Mouse (Mus musculus): ENCODE data around the gene Olfr1264. TPM values are rescaled to one million over a fixed set of nuclear protein-coding genes. Genes with fewer than 3 reads are reported as not detected.

Gene Olfr1264
- total and polyA plus RNA-seq, 3 experiments, result not detected

DNA sequence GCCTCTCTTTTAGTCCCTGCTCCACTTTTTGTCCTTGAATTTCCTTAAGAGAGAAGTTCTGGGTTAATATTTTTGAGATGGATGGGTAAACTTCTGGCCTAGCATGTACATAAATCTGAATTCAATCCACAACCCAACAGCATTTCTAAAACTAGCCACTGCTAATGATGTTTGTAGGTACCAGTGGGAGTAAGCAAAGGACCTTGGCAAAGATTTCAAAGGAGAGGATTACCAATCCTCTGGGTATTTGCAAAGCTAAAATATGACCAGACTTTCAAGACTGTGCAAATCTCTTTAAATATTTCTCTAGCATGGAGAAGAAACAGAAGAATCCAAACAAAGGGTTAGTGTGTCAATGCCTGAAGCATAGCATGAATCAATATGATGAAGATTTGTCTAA, 25.5 kb downstream of the Olfr1264 start, which contains the start of gene Olfr1262:
TSS of gene Olfr1262 (plus strand) at position 301 of the 400 bp plus-strand sequence.
- Histone ChIP-seq H3K9me3 (replicated peaks; ENCODE audit: insufficient read depth, low read length) (no peaks in the 10 kb centered on the region), H3K27ac (ENCODE audit: control insufficient read depth, low read depth, low read length) (no peak within 1 kb of the TSS), H3K9ac (ENCODE audit: control insufficient read depth, low read depth, low read length, poor library complexity, severe bottlenecking) (no peak within 1 kb of the TSS), H3K79me2 (ENCODE audit: control insufficient read depth, insufficient read depth, low read length, poor library complexity) (no peaks in the 10 kb centered on the region), H3K4me3 (ENCODE audit: control insufficient read depth in 1 of 2, insufficient read depth in 1 of 2, low read depth in 2 of 2, low read length in 2 of 2) (no peak within 1 kb of the TSS), H3K36me3 (ENCODE audit: control insufficient read depth in 1 of 2, insufficient read depth in 2 of 2, low read length in 2 of 2) (no peaks in the 10 kb centered on the region), H3K4me1 (ENCODE audit: control insufficient read depth in 1 of 2, insufficient read depth in 2 of 2, low read length in 2 of 2) (no peaks in the 10 kb centered on the region), H3K27me3 (ENCODE audit: control insufficient read depth in 1 of 2, insufficient read depth in 2 of 2, low read length in 2 of 2) (no peaks in the 10 kb centered on the region)
- no peak for DNase-seq (ENCODE audit: low read depth, low spot score)
- no peak for TF ChIP-seq ZNF384 (IDR thresholded peaks at IDR 0.05; ENCODE audit: low read depth, low read length)
- TF ChIP-seq HCFC1 (IDR thresholded peaks at IDR 0.05; ENCODE audit: low read depth, low read length), result no peak
- TF ChIP-seq NELFE (IDR thresholded peaks at IDR 0.05; ENCODE audit: low read depth, low read length), result no peak
- TF ChIP-seq JUND (IDR thresholded peaks at IDR 0.05; ENCODE audit: low read depth, low read length), result no peak
- no peak for TF ChIP-seq RAD21 (IDR thresholded peaks at IDR 0.05; ENCODE audit: low read depth, low read length)
- TF ChIP-seq RCOR1 (IDR thresholded peaks at IDR 0.05; ENCODE audit: low read depth, low read length), result no peak
- TF ChIP-seq TAL1 (IDR thresholded peaks at IDR 0.05; ENCODE audit: low read length), result no peak
- TF ChIP-seq ETS1 (IDR thresholded peaks at IDR 0.05; ENCODE audit: low read depth, low read length), result no peak
- no peak for TF ChIP-seq NRF1 (IDR thresholded peaks at IDR 0.05; ENCODE audit: insufficient read depth, low read depth, low read length, poor library complexity, severe bottlenecking)
- TF ChIP-seq POLR2AphosphoS5 (IDR thresholded peaks at IDR 0.05; ENCODE audit: borderline replicate concordance, low read depth, low read length), result no peak
- no peak for TF ChIP-seq MYB (IDR thresholded peaks at IDR 0.05; ENCODE audit: low read depth, low read length)
- no peak for TF ChIP-seq ELF1 (IDR thresholded peaks at IDR 0.05; ENCODE audit: low read depth, low read length)
- no peak for TF ChIP-seq GATA1 (IDR thresholded peaks at IDR 0.05; ENCODE audit: low read depth, low read length)
- TF ChIP-seq TCF12 (IDR thresholded peaks at IDR 0.05; ENCODE audit: low read depth, low read length), result no peak

DNA sequence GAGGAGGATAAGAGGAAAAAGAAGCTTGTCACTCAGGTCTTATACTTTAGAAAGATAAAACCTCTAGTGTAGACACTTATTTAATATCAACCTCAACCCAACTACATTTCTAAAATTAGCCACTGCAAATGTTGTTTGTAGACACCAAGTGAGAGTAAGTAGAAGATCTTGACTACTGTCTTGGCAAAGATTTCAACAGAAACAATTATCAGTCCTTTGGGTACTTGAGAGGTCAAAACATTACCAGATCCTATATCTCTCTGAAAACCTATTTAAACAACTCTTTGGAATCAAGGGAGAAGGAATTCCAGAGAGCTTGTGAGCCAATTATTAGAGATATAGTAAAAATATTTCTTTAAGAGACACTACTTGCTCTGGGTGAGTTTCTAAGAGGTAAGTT, 34.5 kb downstream of the Olfr1264 start, which contains the start of gene Olfr1261:
TSS of gene Olfr1261 (plus strand) at position 301 of the 400 bp plus-strand sequence.
- Histone ChIP-seq H3K79me2 (ENCODE audit: control insufficient read depth, insufficient read depth, low read length, poor library complexity) (no peaks in the 10 kb centered on the region), H3K9ac (ENCODE audit: control insufficient read depth, low read depth, low read length, poor library complexity, severe bottlenecking) (no peak within 1 kb of the TSS), H3K4me1 (ENCODE audit: control insufficient read depth in 1 of 2, insufficient read depth in 2 of 2, low read length in 2 of 2) (no peaks in the 10 kb centered on the region), H3K27me3 (ENCODE audit: control insufficient read depth in 1 of 2, insufficient read depth in 2 of 2, low read length in 2 of 2) (no peaks in the 10 kb centered on the region), H3K36me3 (ENCODE audit: control insufficient read depth in 1 of 2, insufficient read depth in 2 of 2, low read length in 2 of 2) (no peaks in the 10 kb centered on the region), H3K9me3 (replicated peaks; ENCODE audit: insufficient read depth, low read length) (no peaks in the 10 kb centered on the region), H3K4me3 (ENCODE audit: control insufficient read depth in 1 of 2, insufficient read depth in 1 of 2, low read depth in 2 of 2, low read length in 2 of 2) (no peak within 1 kb of the TSS), H3K27ac (ENCODE audit: control insufficient read depth, low read depth, low read length) (no peak within 1 kb of the TSS)
- TF ChIP-seq EP300 (IDR thresholded peaks at IDR 0.05; ENCODE audit: low read depth in 1 of 2, low read length in 2 of 2), result no peak
- TF ChIP-seq CTCF (IDR thresholded peaks at IDR 0.05 in 2 of 3, conservative IDR thresholded peaks at IDR 0.05 in 1 of 3; ENCODE audit: control insufficient read depth in 1 of 3, insufficient read depth in 1 of 3, low read depth in 2 of 3, low read length in 3 of 3, poor library complexity in 1 of 3, severe bottlenecking in 1 of 3), result no peak
- no peak for TF ChIP-seq SIN3A (IDR thresholded peaks at IDR 0.05; ENCODE audit: low read length)
- no peak for TF ChIP-seq POLR2AphosphoS2 (IDR thresholded peaks at IDR 0.05; ENCODE audit: low read length)
- TF ChIP-seq POLR2AphosphoS5 (IDR thresholded peaks at IDR 0.05; ENCODE audit: borderline replicate concordance, low read depth, low read length), result no peak
- TF ChIP-seq TCF12 (IDR thresholded peaks at IDR 0.05; ENCODE audit: low read depth, low read length), result no peak
- no peak for TF ChIP-seq ELF1 (IDR thresholded peaks at IDR 0.05; ENCODE audit: low read depth, low read length)
- TF ChIP-seq HCFC1 (IDR thresholded peaks at IDR 0.05; ENCODE audit: low read depth, low read length), result no peak
- no peak for TF ChIP-seq MAFK (IDR thresholded peaks at IDR 0.05; ENCODE audit: borderline replicate concordance, low read depth, low read length)
- no peak for TF ChIP-seq MAX (IDR thresholded peaks at IDR 0.05; ENCODE audit: low read length)
- no peak for TF ChIP-seq ZC3H11A (IDR thresholded peaks at IDR 0.05; ENCODE audit: low read depth, low read length)
- TF ChIP-seq MYB (IDR thresholded peaks at IDR 0.05; ENCODE audit: low read depth, low read length), result no peak
- no peak for TF ChIP-seq JUND (IDR thresholded peaks at IDR 0.05; ENCODE audit: low read depth, low read length)
- no peak for TF ChIP-seq RAD21 (IDR thresholded peaks at IDR 0.05; ENCODE audit: low read depth, low read length)
- TF ChIP-seq SMC3 (IDR thresholded peaks at IDR 0.05; ENCODE audit: low read depth, low read length), result no peak
- TF ChIP-seq NELFE (IDR thresholded peaks at IDR 0.05; ENCODE audit: low read depth, low read length), result no peak
- DNase-seq (ENCODE audit: low read depth, low spot score), result no peak

Measured in MEL (cell line).